Mouse (Mus musculus) cerebellum, postnatal 36 days (tissue): Measurements from ENCODE around the gene Gfi1b.
A peak's percentile ranks its signal among the peaks of the same experiment; 100 is the strongest.

ENCODE experiments used
- DNase-seq, 2 experiments: peaks; one replicate each; pipeline ENCODE4 v3.0.0; 2021 to 2022; ENCODE audit warnings: mixed read lengths in 2 of 2

Gfi1b gene

DNA sequence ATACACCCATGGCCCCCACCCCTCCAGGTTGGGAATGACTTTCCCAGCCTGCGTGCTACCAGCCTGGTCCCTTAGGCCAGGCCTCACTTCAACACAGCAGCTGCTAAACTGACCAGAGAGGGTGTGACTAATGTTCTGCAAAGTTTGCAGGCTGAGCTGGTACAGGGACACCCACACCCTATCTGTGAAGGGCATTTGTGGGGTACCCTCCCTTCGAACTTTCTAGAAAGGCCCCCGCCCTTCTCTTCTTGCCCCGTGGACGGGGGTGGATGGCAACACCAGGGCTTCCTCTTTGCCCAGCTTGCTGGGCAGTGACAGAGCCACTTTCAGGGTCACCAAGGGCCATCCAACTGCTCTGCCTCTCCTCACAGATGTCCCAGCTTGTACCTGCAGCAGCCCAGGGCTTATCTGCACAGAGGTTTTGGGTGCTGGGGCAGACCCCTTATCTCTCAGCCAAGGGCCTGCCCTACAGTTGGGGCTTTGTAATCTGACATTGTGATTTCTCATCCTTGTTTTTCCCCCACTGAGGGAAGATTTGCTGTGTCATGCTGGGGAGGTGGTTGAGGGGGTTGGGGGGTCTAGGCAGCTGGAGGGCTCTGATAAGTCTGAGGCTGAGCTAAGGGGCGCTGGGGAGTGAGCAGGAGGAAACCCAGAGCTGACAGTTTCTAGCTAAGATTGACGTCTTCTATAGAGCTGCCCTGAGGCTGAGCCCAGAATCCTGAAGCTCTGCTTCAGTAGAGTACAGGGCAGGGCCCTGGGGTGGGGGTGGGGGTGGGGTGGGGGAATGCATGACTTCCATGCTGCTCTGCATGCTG is 23.8 kb downstream of the Gfi1b start:
- DNase-seq = no peak

DNA sequence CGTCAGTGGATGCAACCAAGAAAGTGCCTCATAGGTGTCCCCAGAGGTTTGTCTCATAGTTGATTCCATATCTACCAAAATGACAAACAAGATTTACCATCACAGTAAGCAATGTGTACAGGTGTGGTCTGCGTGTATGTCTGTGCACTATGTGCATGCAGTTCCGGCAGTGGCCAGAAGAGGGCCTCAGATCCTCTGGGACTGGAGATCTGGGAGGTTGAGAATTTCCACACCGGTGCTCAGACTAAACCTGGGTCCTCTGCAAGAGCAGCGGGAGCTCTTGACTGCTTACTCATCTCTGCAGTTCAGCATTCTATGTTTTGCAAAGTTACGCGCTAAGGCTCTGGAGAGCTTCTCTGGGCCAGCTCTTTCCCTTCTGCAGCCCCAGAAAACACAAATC is 24.8 kb downstream of the Gfi1b start:
- DNase-seq = no peak

DNA sequence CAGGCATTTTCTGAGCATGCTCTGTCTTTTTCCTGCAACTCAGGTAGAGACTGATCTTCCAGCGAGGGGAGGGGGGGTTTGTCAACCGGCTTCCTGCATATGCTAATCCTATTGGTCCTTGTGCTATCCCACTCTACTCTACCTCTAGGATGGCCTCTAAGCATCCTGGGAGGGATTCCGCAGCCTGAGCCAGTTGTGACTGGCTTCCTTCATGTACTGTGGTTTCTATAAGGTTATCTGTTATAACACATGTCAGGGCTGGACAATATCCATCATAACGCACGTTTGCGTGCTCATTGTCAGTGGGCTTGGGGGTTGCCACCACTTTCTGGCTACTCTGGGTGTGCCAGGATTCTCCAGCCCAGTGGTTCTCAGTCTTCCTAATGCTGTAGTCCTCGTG is 25.8 kb downstream of the Gfi1b start:
- DNase-seq = no peak

DNA sequence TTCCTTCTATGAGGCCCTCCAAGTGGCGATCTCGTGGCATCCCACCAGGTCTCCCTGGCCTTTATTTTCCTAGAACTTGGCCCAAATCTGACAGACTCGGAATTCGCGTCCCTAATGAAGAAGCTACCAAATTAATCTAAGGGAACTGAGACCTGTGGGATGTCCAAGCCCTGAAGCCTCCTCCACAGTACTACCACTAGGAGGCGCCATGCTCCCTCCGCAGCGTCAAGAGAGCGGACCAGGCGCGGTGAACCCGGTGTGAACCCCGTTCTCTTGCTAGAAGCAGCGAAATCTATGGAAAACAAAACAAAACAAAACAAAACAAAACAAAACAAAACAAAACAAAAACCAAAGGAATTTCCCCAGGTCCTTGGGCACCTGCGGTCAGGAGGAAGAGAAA is 29.0 kb downstream of the Gfi1b start:
- peak; percentile 67 for DNase-seq

DNA sequence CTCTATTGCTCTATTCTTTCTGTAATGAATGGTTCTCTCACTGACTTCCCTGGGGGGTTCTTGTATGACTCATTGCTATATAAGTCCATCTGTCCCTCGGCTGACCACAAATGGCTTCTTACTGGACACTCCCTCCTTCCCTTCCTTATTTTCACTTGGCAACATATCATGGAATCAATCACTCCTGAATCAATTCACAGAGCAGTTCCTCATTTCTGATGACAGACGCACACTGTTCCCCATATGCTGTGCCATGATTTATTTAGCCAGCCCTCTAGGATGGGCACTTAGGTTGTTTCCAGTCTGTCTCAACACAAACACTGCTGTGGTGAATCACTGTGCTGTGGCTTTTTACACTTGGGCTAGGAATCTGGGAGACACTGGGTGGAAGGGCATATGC is 30.3 kb downstream of the Gfi1b start:
- no peak for DNase-seq

DNA sequence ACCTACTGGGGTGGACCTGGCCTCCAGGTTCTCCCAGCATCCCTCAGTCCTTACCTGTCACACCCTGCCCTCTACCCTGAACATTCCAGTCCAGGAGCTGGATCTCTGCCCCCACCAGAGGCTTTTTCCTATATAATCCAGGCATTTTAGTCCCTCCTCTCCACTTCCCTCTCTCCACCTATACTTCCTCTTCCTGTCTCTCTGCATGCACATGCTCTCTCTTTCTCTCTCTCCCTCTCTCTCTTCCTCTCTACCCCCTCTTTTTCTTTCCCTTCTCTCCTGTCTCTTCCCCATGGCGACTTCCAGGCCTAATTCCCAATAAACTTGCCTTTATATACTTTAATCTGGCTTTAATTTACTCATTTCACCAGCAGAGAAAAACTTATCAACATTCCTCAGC is 33.2 kb downstream of the Gfi1b start:
- no peak for DNase-seq

DNA sequence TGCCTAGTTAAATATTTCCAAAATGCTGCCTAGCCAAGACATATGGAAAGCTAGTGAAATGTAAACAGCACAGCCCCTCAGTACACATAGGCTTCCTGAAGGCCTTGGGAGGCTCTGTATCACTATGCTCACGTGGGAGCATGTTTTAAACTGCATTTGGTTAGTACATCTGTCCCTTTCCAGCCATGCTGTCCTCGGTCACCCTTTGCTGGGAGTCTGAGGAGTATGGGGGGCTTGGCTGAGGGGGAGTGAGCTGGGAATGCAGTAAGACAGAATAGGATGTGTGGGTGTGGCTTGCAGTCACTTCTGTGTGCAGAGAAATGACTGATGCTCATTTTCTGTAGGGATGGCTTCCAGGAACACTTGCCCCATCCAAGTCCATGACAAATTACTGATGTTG is 36.1 kb downstream of the Gfi1b start:
- DNase-seq = no peak

DNA sequence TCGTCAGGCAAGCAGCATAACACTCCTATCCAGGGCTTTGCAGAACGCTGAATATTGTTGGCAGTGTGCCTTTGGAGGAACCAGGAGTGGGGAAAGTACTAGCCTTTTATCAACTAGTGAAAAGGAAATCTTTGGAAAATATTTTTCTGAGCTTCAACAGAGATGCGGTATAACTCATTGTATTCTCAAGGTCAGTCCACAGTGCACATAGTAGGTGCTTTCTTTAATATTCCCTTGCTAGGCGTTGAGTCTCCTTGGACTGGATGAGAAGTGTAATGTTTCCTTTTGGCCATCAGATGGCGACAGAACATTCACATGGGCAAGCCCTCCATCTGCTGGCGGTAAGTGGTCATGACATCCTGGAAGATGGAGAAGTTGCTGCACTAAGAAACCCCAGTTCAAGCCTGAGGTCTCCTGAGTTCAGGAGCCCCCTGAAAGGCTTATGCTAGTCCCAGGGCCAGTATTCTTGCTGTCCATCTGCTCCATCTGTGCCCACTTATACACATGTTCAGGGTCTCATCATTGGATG is 36.7 kb downstream of the Gfi1b start:
- peak; percentile 79 to 84 for DNase-seq

DNA sequence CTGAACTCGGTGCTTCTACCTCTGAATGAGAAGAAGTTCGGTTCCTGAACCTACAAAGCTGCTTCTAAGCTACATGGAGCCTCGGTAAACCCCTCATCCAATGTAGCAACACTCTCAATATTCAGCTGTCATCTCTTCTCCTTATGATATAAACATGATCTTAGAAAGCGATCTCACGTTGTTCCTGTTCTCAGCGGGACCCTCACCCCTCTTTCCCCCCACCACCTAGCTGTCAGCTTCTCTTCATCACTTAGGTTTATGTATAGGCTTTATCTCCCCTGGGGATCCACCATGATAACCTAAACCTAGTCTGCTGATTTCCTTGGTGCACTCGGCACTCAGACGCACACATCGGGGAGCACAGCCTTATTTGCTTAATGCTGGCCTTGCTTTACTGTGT is 38.1 kb downstream of the Gfi1b start, which contains the start of gene Gtf3c5:
Gene Gtf3c5, minus strand, starts transcription at position 101 of the 400 bp plus-strand sequence.
- DNase-seq = no peak

DNA sequence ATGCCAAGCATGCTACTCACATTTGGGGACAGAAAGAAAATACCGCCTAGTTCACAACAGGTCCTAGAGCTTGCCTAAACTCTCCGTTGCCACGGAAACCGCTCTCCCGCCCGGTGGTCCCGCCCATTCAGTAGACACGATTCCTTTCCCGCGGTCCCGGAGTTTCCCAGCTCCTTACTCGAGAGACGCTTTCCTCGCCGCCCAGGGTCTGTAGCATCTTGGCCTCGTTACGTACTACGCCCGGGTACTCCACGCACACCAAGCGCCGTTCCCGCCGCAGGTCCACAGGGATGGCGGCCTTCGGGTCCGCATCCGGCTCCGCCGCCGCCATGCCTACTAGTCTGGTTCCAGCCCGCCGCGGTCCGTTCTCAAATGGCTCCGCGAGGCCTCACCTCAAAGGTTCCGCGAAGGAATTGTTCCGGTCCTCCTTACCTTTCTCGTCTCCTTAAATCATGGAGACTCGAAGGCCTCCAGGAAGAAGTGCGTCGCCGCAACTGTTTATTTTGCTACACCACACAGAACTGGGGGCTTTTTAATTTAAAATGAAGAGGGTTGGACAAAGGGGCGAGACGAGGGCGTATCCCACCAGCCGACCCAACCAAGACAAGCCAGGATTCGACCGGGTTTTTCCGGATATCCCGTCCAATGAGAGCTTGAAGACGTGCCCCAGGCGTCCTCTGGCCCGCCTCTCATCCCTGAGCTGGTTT is 39.0 kb downstream of the Gfi1b start:
- DNase-seq = peak; percentile 85 to 94

DNA sequence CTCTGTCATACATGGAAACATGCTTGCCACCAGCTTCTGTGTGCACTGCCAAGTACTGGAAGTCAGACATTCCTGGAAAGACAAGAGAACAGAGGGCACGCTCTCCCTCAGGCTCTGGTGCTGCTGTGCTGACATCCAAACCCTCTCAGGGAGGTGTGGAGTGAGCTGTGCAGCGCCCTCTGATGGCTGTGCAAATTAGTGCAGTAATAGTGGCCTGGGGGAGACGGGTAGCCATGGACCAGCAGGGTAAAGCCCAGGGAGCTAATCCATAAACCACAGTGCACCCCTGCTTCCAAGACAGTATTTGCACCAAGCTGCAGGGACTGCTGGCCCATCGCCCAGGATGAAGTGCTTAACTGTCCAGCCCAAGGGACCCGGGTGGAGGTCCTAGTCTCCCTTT is 43.8 kb downstream of the Gfi1b start:
- DNase-seq = no peak

DNA sequence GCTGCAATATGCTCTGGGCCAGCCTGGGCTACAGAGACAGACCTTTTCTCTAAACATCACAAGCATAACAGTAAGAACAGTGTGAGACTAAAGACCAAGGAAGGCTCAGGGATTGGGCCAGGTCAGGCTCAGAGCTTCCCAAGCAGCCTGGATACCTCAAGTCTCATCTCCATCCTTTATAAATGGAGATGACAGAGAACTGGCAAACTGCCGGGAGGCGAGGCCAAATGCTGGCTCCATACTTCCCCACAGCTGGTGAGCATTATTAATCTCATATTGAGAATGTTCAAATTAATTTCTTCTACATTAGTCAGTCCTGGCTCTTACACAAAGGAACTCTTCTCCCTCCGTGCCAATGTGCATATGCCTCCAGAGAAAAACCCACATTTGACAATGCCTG is 45.0 kb downstream of the Gfi1b start:
- no peak for DNase-seq

DNA sequence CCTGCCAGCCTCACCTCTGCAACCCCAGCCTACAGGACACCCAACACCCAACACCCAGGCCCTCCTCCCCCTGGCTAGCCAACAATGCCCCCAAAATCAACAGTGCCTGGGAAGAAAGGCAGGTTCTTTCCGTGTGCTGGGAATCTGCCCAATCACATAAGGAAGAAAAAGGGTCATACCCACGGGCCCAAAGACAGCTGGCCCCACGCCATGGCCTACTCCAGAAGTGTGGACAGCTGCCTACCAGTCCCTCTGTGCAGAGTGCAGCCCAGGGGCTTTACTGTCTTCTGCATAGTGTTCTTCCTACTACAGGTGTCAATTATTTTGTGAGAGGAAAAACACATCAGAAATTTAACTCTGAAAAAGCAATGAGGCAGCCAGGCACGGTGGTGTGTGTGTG is 46.4 kb downstream of the Gfi1b start:
- DNase-seq = no peak

DNA sequence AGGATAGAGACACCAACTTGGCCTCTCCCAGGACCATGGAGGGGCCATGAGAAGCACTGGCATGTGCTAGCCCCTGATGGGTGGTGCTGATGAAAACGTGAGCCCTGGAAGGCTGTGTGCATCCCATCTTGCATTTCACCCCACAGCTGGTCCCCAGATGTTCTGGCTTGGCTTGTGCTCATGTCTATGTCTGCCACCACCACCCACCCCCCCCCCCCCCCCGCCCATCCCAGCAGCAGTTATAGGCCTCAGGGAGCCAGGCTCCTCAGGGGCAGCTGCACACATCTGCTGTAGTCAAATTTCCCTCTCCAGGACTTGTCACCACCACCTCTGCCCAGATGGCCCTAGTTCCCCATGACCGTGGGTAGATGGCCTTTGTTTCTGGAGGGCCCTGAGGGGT is 51.9 kb downstream of the Gfi1b start:
- DNase-seq = no peak

DNA sequence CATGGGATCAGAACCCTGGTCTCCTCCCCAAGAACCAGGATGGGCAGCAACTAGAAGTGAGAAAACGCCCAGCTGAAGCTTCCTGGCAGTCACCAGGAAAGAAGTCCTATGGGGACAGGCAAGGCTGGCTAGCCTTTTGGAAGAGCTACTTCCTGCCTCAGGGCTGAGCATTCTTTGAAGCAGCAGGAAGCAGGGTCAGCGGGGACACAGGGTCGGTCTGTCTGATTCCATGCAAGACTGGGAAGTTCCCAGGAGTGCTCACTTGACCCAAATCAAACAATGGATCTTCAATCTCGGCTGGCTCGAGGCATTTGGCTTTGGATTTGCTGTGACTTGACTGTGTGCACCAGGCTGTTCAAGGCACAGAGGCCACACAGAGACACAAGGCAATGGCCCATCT is 55.2 kb downstream of the Gfi1b start:
- DNase-seq = no peak

DNA sequence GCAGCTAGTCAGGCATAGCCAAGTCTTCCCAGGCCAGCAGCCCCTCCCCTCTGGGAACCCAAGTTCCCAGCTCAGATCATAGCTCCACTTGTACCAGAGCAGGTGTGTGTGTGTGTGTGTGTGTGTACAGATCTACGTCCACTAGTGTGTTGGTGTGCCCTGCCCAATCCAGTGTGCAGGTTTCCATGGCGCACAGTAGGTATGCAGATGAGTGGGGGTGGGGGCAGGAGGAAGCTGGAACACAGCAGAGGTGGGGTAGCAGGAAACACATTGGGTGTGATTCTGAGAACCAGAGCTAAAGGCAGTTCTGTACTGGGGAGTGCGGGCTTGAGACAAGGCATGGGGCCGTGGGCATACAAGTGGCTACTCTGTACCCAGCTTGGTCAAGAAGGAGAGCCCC is 57.4 kb downstream of the Gfi1b start:
- DNase-seq = no peak

DNA sequence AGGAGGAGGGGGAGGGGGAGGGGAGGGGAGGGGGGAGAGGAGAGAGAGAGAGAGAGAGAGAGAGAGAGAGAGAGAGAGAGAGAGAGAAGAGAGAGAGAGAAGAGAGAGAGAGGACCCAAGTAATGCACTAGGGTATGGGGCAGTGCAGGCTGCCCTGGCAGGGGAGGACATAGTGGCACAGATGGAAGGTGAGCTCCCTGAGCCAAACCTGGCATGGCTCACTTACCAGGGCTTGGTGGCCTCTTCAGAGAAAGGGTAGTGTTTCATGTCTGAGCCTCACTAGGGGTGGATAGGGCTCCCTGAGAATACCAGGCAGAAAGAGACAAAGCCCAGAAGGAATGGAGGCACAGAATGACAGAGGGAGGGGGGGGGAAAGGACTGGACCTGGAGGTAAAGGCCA is 58.0 kb downstream of the Gfi1b start:
- DNase-seq = no peak

DNA sequence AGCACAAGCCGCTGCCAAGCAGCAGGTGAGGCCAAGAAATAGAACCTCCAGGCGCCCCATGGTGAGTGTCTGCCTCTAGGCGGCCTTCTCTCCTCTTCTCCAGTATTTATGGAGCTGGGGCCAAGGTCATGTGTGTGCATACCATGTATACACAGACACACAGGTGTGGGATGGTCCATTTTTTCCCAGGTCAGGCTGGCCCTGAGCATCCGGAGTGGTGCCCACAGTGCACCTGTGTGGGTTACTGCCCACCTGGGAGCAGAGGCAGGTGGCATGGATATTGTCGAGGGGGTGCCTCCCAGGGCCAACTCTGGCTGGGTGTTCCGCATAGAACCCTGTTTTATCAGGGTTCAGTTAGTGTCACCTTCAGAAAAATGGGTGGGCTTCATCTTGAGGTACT is 58.5 kb downstream of the Gfi1b start, which contains the start of gene Cel:
Gene Cel, minus strand, starts transcription at position 101 of the 400 bp plus-strand sequence.
- DNase-seq = no peak
